Mouse (Mus musculus): Measurements from ENCODE around the gene Tmem258.

The Tmem258 gene

DNA sequence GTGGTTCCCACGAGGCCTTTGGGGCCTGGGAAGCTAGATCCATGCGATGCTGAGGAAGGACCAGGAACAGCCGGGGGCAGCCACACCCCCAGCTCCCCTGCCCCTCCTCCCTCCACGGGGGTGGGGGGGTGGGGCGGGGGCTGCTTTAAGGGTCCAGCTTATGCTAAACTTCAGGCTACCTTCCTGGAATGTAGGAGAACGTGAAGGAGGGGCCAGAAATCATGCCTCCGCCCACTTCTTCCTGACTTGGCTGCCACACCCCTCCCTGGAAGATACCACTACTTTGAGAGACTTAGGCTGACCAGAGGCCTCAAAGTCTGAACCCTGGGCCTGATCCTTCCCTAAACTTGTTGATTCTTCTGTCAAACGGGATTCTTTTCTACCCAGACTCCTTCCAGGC, 18.8 kb downstream of the Tmem258 start:
- peak; percentile 94 for DNase-seq (ENCODE audit: low read depth, low spot score)

DNA sequence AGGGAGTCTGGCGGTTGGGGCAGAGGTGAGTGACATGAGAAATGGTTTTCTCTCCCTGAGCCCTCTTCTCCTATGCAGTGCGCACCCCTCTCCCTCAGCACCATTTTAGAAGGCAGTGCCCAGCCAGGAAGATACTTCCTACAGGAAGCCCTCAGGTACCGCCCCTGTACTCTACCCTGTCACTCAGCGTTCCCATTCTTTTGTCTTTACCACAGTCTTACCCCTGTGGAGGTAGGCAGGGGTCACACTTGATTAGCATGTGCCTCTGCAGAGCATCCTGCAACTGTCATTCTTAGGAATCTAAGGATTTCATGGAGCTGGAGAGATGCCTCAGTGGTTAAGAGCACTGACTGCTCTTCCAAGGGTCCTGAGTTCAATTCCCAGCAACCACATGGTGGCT, 19.7 kb downstream of the Tmem258 start:
- DNase-seq (ENCODE audit: low read depth, low spot score) = peak; percentile 81

DNA sequence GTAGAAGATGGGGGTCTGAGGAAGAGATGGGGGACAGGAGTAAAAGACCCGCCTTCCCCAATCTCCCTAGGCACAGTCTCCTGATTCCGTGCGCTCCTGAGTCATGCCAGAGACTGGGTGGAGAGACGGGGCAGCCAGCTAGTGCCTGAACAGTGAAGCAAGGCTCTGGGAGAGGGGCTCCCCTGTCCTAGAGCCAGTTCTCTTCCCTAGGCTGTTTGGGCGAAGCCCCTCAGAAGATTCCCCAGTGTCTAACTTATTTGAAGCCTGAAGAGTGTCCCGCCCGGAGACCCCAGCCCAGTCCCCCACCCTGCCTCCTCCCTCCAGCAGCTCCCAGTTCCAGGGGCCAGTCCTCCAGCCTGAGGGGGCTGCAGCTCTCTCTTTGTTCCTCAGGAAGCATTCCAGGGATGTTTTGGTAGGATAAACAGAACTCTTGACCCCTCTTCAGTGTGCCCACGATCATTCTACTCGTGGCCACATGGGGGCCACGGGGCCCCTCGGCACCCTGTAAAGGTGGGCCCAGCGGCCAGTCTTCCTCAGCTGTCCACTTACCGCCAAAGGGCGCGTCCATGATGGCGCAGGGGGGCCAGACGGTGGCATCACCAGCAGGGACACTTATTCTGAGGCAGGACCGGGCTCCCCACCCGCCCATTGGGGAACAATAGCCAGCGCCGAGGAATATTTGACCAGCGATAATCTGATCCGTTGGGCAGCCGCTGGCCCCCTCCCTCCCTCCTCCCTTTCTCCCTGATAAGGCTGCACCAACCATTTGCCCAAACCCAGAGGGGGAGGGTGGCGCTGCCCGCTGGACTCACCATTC, 21.0 kb downstream of the Tmem258 start:
- DNase-seq (ENCODE audit: low read depth, low spot score) = no peak

DNA sequence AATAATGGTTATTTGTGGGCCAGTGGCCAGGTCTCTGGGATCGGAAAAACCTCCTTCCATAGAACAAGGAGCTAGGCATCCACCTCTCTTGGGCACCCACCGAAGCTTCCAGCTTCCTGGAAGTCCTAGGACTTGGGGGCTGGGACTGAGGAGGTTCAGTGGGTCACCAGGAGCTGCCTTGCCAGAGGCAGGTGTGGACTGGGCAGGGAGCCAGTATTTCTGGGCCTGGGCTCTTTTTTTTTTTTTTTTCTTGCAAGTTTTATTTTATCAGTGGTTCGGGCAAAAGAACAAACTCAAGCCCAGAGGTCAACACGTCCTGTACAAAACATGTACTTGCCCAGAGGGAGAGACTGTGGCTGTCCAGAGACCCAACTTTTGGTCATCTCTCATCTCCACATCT, 22.0 kb downstream of the Tmem258 start:
- DNase-seq (ENCODE audit: low read depth, low spot score) = no peak

DNA sequence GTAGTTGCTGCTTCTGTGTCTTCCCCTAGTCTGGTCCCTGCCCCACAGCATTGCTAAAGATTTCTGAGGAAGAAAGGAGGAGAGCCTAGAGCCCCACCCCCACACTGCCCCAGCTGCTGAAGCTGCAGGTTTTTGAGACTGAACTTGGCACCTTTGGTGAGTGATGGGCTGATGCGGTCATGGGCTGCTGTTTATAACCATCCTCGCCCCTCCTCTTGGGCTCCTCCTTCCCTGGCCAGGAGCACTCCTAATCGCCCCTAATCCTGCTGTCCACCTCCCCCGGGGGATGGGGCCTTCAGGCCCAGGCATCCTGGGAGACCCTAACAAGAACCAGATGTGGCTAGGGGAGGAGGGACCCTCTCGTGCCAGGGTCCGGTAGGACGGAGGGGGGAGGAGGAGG, 27.2 kb downstream of the Tmem258 start:
- DNase-seq (ENCODE audit: low read depth, low spot score) = peak; percentile 59

DNA sequence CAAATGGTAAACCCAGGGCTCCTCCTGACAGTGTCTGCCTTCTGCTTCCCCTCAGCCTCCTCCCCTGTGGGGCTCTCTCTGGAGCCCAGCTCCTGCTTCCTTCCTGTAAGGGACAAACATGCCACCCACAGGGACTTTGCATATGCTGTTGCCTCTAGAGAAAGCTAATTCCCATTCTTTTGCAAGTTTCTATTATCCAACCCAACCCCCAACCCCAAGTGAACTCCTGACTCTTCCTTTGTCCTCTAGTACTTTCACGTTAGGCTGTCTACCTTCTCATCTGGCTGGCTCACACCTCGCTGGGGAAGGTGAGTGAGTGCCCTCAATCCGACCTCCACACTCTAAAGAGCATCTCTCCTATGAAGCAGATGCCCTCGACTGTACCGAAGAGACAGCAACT, 28.1 kb downstream of the Tmem258 start:
- DNase-seq (ENCODE audit: low read depth, low spot score) = peak; percentile 98

DNA sequence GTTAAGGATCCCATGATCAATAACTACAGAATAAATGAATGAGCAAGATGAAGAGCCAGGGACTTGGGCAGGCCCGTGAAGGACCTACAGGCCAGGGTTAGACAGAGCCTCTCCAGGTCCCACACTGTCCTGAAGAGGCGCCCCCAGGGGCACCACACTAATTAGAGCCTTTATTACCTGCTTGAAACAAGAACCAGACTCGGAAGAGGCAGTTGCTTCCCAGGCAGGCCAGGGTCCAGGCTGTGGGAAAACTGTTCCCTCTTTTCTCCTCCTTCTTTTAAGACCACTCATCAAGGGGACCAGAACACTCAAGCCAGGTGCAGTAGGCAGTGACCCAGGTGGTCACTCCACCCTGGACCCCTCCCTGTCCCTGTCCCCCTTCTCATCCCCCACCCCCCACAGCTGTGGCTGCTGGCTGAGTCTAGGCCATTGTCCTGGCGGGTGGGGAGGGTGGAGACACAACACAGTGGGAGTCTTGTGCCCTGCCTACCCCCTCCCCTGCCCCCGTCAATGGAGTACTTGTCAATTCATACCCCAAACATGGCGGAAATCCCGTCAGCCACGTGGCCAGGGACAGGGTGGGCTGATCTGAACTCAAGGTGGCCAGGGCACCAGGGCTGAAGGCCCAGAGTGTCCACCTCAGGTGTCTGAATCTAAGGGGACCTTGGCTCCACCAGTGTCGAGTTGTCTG, 28.7 kb downstream of the Tmem258 start:
- DNase-seq (ENCODE audit: low read depth, low spot score) = peak; percentile 44

DNA sequence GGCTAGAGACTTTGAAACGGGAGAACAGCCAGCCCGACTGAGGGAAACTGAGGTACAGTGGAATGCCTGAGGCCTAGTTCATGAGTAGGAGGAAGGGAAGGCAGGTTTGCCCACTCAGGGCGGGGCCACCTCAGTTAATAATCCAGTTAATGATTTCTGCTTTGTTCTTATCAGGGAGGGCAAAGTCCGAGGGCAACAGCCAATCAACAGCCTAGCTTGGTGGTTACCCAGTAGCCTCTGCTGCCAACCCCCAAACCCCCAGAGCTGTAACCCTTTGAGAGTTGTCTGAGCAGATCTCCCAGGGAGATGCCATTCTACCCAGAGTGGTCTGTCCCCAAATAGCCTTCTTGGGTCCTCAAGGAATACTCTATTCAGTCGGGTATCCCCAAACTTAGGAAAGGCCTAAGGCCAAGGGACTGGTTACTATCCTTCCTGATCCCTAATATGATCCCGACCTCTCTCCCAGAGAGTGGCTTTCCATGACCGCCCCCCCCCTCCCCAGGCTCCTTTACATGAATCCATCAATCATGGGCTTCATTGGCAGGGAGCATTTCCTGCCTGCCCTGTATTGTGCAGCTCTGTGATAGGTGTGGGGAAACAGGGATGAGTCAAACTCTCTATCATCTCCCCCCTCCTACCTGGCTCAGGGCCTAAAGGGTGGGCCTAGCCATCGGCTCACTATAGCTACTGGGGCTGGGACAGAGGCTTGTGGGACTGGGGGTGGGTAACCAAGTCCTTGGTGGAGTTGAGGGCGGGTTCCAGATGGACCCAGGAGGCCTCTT, 32.2 kb downstream of the Tmem258 start:
- no peak for DNase-seq (ENCODE audit: low read depth, low spot score)

DNA sequence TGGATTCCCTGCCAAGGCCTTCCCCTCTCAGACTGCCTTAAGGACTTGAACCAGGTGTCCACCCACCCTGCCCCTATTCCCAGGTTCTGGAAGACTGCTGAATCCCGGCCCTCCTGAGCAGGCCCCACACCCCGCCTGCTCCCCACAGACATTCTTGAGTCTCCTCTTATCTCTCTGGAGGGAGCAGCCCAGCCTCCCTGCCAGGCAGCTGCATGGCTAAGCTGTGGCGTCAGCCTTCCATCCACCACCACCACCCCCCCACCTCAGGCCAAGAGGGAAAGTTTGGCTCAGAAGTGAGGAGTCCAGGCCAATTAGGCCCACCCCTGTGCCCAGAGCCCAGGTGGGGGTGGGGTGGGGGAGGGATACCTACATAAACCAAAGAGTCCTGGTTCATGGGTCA, 34.7 kb downstream of the Tmem258 start:
- DNase-seq (ENCODE audit: low read depth, low spot score) = peak; percentile 37

DNA sequence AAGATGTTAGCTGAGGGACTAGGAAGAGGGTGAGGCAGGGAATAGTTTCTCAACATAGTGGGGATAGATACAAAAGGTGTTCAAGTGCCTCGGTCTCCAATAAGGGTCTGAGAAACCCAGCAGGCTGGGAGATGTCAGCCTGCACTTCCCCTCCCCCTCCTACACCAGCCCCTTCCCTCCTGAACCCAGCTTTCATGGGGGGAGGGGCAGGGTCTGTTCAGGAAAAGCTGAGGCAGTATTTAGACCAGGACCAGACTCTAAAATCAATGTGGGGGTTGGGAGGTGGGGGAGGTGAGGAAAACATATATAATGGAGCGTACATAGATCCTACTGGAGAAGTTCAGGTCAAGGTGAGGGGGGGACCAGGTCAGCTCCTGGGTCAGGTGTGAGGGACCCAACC, 35.6 kb downstream of the Tmem258 start:
- peak; percentile 67 for DNase-seq (ENCODE audit: low read depth, low spot score)

DNA sequence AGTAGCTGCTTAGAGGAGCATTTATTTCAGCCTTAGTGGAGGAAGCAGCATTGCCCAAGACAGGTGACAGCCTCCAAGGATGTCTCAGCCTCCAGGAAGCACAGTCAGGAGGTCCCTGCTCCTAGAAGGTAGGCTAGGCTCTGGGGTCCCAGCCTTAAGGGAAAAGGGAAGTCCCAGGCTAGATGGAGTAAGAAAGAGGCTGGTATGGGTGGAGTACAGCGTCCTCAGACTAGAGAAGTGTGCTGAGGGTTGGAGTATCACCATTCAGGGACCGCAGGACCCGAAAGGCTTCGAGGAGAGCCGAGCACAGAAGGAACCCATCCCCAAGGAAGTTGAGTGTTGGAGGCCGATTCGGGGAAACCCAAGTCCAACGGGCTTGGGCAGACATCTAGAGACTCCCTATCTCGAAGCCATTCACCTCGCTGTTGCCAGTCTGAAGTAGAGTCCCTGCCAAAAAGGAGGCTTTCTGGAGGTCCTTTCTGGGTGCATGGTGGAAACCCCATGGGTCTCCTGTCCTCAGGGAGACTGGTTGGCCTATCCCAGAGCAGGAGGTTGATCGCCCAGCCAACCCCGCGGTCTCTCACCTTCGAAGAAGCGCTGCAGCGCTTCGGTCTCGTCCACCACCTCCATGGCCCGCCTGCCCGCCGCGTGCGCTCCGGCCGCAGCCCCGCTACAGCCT, 36.3 kb downstream of the Tmem258 start:
- peak; percentile 51 for DNase-seq (ENCODE audit: low read depth, low spot score)

DNA sequence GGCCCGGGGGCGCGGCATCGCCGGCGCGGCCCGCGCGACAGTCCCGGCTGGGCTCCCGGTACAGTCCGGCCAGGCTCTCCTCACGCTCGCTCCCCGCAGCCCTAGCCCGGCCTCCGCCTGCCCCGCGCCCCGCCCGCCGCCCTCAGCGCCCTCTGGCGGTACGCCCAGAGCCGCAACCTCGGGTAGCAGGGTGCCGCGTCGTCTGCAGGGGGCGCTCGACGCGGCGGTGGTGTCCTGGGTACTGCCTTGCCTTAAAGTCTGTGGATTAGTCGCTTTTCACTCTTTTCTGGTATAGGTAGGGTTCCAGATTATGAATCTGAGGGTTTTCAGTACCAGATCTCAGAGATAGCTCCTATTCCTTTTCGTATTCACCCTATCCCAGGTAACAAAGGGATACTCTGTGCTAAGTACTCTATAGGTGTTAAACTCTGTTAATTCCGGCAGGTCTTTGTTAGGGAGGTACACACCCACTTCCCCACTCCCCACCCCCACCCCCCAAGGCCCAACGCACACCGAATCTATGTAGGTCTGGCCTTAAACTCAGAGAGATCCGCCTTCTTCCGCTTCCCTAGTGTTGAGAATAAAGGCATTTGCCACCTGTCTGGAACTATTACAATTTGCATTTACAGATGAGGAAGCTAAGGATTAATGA, 37.0 kb downstream of the Tmem258 start, which contains the start of gene Myrf:
Gene Myrf (minus strand): TSS at position 95 of the 652 bp plus-strand sequence.
- peak; percentile 96 for DNase-seq (ENCODE audit: low read depth, low spot score)

DNA sequence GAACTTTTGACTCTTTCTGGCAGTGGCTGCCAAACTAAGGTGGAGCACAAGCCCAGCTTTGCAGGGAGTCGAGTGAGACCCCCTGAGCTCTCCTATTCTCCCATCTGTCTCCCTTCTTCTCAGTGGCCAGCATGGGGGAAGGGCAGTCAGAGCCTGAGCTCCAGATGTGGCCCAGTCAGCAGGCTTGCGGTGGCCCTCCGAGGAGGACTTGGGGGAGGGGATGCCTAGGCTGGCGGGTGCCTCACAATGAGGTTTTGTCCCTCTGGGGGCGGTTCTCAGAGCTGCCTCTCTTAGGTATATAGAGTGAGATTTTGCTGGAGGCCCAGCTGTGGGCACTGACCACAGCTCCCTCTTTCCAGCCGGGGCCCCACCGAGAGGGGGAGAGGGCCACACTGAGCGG, 39.1 kb downstream of the Tmem258 start:
- DNase-seq (ENCODE audit: low read depth, low spot score) = no peak

DNA sequence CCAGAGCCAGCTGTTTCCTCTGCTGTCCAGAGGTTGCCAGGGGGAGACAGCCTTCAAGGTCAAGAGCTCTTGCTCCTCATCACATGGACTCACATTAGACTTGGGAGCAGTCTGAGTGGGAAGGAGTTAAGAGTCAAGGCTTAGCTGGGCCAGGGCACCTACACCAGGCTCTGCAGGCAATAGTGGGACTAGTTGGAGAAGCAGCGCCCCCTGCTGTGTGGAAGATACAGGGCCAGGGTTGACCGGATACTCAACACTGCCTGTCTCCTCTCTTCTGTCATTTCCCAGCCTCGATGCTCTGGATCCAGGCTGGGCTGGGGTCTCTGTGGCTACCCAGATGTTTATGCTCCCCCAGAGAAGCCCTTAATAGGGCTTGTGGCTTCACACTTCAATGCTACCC, 40.4 kb downstream of the Tmem258 start:
- peak; percentile 70 for DNase-seq (ENCODE audit: low read depth, low spot score)

DNA sequence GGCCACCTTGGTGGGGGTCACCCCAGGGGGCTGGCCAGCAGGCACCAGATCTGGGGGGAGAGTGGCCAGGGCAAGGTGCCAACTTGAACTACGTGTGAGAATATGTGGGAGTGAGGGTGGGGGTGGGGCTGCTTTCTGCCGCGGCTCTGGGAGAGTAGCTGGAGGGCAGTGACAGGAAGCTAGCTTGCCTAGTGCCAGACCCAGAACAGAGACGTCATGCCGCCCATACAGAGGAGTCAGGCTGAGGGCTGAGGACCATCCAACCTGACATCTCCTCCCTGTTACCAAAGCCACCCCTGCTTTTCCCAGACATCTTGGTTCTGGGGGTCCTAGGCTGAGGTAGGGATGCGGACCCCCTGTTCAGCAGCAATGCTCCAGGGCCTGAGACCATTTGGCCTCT, 43.4 kb downstream of the Tmem258 start:
- DNase-seq (ENCODE audit: low read depth, low spot score) = no peak

DNA sequence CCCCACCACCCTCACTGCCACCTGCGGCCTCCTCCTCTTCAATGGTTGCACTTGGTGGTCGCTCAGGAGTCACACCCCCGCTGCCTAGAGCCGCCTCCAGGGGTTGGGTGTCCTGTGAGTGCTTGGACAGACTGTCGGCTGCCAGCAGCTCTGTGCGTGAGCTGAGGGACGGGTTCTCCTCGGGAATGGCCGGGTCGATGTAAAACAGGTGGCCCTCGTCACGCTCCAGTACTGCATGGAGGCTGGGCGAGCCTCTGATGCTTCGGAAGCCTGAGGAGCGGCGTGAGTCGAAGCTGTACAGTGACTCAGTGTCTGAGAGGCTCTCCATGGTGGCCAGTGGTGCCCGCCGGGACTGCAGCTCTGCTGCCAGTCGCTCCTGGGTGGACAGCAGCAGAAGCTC, 44.3 kb downstream of the Tmem258 start:
- no peak for DNase-seq (ENCODE audit: low read depth, low spot score)

Data from R1 (cell line).